Mouse (Mus musculus): ENCODE measurements around the gene Lgi4.

DNA sequence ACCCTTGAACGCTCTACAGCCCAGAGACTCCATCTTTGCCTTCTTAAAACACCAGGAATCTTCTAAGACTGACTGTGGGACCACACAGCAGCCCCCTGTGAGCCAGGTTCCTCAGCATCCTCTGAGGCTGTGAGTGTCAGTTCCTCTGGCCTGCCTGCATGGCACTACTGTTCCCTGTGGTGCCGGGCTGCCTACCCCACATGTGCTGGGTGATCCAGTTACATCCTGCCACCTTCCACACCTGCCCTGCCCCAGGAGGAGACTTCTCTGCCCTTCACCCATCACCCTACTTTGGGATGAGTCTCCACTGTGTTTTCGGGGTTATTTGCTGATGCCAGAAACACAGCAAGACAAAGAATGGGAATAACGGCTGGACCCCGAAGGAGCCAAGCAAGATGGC is 60.4 kb downstream of the Lgi4 start:
- TF ChIP-seq CTCF (IDR thresholded peaks at IDR 0.05; ENCODE audit: extremely low read depth, insufficient read depth, low read length) (no peak), POLR2A (IDR thresholded peaks at IDR 0.05; ENCODE audit: extremely low read depth, insufficient read depth, low read length) (no peak)
